Mouse (Mus musculus) mesoderm, embryonic 11.5 days (tissue): Measurements from ENCODE around the gene Irx5.

Source experiments
- DNase-seq: peaks from one replicate; pipeline ENCODE4 v3.0.0-alpha.2; 2012; ENCODE audit warnings: low read depth, low spot score

Irx5 gene

GRCm38 (mm10) chr8:92360083-92360861, 2.8 kb downstream of the Irx5 start:
- peak; percentile 48 for DNase-seq

GRCm38 (mm10) chr8:92361546-92362351, 4.3 kb downstream of the Irx5 start:
- peak; percentile 86 for DNase-seq

GRCm38 (mm10) chr8:92362396-92363115, 5.1 kb downstream of the Irx5 start:
- peak; percentile 43 for DNase-seq

- no peak for DNase-seq
These were observed 6.1 kb downstream of the Irx5 start for GRCm38 (mm10) chr8:92363217-92364147.

DNA sequence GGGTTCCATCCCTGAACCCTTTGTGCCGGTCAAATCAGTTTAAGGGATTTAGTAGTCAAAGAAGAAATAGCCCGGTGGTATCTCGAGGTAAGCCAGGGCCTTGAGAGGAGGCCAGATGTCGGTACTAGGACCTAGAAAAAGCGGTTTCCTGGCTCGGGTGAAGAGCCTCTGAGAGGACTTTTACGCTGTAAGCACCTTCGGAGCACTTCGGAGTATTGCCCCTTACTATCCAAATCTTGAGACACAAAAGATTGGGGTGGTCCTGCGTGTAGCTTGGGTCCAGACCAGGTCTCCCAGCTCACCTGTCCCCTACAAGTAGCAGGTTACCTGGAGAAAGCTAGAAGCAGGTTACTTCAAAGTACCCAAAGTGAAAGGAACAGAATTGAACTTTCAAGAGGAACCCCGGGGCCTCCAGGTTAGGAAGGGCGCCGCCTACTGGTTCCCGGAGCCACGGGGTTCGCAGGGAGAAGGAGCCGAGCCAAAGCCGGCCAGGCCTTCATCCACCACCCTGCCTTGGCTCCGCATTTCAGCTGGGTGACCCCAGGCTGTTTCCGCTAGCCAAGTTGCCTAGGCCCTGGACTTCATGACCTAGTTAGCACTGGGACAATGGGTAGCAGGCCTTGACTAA, 6.8 kb downstream of the Irx5 start:
- DNase-seq = peak; percentile 77

- DNase-seq = no peak
These were observed 7.4 kb downstream of the Irx5 start for GRCm38 (mm10) chr8:92364776-92365240.

GRCm38 (mm10) chr8:92365241-92365943, 8.0 kb downstream of the Irx5 start:
- DNase-seq = peak; percentile 58

DNA sequence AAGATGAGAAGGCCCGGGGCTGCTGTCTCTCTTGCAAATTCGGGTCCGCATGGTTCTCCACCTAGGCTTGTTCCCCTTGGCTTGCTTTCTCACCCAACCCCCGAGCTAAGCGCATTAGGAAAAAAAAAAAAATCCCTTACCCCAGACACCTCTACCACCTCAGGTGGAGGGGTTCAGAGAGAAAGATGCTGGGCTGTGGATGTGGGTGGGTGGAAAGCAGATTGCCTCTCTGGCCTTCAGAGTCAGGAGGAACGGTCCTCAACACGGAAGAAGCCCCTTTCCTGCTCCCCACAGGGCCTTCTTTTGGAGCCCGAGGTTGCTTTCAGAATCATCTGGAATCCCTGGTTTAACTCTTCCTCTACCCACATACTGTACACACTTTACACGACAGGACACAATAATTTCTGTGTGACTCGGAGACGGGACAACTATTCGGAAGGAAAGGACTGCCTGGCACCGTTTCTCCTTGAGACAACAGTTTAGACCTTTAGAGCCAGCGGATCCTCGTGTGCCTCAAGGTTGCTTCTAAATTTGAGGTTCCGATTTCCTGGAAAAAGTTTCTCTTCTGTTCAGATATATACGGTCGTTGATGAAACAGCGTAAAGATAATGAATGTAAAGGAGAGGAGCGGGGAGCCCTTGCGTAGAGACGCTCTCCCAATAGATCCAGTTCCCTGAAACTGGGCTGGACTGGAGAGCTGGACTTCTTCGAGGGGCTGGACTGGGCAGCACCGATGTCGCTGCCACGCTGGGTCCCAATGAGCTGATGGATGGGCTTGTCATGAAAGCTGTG, 8.7 kb downstream of the Irx5 start:
- DNase-seq = no peak

DNA sequence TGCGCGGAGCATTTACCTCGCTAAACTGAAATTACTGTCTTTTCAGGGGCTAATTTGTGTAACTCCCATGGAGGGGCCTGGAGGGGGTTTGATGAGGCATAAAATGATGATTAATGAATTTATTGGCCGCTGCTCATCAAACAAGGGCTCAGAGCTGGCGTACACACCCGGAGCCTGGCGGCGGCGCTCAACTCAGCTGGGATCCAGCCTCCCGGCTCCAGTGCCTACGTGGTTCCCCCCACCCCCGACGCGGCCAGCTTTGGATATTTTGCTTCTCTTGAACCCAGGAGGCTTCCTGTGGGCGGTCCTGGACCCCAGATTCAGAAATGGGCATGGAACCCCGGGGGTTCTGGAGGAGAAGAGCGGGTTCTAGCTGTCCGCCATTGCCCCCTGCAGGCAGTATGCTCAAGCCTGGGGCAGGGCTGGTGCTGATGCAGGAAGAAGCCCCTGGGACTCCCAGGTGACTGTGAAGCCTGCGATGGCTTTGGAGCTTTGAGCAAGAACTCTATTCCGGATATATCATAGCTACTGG, 9.4 kb downstream of the Irx5 start:
- peak; percentile 58 for DNase-seq

DNA sequence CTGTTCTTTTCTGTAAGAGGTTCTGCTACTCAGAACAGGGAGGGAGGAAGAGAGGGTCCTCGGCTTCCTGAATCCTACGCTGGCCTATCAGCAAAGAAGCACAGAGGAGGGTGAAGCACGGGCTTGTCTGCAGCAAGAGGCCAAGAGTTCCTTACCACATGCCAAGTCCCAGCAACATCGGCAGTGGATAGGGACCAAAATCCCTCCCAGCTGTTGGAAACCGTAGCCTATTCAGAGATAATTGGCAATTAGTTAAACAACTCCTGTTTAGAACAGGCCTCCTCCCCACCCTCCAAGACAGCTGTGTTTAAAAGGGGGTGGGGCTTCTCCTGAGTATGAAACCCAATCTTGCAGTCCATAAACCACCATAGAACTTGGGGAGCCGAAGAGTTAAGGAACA, 22.1 kb downstream of the Irx5 start:
- no peak for DNase-seq

- no peak for DNase-seq
These were observed 23.1 kb downstream of the Irx5 start for GRCm38 (mm10) chr8:92380571-92380970.

DNA sequence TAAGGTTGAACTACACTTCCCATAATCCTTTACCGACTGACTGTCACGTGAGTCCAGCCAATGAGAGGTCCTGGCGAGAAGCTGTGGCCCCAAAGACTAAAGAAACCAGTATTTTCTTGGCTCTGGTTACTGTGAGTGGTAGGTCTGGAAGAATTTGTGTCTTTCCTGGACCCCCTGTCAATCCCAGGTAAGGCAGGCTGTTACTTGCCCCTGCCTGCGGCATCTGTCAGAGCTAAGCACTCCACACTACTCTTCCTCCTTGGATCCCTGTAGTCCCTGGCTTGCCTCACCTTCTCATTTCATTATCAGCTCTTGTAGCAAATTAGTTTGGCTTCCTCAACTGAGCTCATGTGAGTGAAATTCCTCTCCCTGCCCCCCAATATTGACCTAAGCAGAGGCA, 30.5 kb downstream of the Irx5 start:
- no peak for DNase-seq

DNA sequence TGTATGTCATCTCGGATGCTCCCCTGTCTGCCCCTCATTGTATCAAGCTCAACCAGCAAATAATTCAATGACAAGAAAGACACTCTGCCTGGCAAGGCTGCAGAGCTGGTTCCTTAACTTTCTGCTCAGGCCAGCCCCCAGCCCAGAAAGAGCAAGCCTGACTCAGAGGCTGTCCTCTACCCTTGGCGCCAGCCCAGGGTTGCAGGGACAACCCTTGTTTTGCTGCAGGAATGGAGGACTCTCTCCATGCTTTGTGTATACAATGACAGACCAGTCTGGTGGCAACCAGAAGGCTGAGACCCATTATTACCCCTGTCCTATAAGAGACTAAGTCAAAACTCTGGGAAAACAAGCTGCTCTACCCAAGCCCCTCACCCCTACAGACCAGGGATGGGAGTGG, 46.8 kb downstream of the Irx5 start:
- DNase-seq = no peak

GRCm38 (mm10) chr8:92408092-92408491, 50.7 kb downstream of the Irx5 start:
- no peak for DNase-seq

GRCm38 (mm10) chr8:92413583-92413982, 56.2 kb downstream of the Irx5 start:
- DNase-seq = peak; percentile 12

GRCm38 (mm10) chr8:92420666-92421065, 63.2 kb downstream of the Irx5 start:
- no peak for DNase-seq
